Mouse (Mus musculus) thymus, postnatal 25 days (tissue): ENCODE data around the gene Dscaml1.

Experiments used
- DNase-seq: peaks from one replicate; pipeline ENCODE4 v3.0.0; 2022

Dscaml1 gene

DNA sequence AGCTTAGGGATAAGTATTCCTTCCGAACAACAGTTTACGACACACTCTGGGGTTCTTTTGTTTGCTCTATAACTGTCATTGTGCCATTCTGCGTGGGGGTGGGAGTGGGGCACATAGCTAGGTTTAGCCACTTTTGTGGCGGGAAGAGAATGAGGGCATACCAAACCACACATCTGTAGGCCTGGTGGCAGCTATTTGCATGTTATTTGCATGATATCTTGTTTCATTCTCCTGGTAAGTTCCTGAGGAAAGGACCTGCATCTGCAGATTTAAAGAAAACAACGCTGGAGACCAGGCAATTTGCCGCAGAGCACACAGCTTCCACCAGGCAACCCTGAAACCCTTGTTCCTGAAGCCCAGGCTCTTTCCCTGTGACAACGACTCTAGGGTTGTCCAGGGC lies 30.8 kb downstream of the Dscaml1 start:
- no peak for DNase-seq

- no peak for DNase-seq
These were observed 31.9 kb downstream of the Dscaml1 start for GRCm38 (mm10) chr9:45458363-45458762.

DNA sequence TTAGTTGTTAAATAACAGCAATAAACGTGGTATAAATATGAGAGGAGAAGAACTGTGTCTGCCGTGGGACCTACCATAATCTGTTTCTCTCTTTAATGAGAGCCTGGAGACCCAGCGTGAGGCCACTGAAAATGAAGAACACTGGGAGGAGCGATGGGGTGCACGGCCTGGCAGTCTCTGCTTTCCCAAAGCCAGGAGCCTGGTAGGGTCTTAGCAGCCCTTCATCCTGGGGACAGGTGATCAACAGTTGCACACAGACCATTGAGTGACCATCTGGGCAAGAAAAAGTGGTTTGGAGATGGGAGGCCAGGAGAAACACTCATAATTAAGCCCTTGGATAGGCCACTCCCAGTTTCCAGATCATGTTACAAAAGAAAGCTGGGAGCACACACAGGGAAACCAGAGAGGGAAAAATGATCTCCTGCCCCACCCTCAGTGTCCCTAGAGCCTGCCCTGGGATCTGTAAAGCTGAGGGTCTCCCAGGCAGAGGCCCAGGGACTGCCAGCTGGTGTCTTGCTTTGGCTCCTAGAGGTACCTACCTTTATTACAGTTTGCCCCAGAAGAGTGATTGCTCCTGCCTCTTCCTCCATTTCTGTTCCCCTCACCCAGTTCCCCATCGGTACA lies 39.1 kb downstream of the Dscaml1 start:
- DNase-seq = no peak

DNA sequence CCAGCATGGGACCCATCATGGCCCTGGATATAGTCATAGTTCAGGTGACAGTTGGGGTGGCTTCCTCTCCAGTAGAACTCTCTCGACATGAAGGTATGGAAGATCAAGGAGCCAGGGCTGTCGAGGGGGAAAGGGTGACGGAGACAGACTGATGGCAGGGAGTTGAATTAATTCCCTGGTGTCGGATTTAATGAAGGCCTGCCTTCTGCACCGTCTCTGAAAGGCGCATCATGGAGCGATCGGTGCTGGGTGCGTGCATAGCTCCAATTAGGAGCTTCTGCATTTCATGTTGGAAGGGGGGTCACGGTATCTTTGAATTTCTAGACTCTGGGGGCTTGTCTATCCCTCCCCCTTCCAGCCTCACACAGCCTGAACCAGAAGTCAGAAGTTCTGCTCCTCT lies 41.8 kb downstream of the Dscaml1 start:
- no peak for DNase-seq

GRCm38 (mm10) chr9:45470746-45471471 lies 44.5 kb downstream of the Dscaml1 start:
- DNase-seq = no peak

- DNase-seq = no peak
These were observed 45.3 kb downstream of the Dscaml1 start for GRCm38 (mm10) chr9:45471691-45472090.

- DNase-seq = no peak
These were observed 48.4 kb downstream of the Dscaml1 start for GRCm38 (mm10) chr9:45474874-45475273.

GRCm38 (mm10) chr9:45480936-45481335 lies 54.5 kb downstream of the Dscaml1 start:
- no peak for DNase-seq

GRCm38 (mm10) chr9:45486665-45487074 lies 60.2 kb downstream of the Dscaml1 start:
- no peak for DNase-seq

DNA sequence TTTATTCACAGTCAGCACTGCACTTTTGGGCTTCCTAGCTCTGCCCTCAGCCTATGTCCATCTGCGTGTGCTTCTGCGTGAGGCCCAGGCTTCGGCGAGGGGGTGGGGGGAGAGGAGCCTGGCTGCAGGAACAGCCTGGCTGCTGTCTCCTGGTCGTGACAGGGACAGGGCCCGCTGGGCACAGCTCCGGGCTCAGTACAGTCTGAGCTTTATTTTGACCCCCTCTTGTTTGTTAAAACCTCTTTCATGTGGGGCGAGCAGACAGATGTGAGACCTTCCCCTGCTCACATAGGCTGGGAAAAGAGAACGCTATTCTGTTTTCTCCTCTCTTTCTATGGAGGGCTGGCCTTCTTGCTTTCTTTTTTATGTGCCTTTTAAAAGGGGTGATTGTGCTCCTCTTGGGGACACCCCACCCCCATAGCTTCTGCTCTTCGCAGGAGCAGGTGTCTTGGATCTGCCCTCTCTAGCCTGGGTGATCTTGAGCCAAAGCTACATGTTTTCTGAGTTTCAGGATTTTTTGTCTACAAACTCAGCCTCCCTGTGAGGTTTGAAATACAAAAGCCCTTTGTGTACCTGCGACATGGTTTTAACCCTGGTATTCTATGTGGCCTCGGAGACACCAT lies 60.9 kb downstream of the Dscaml1 start:
- DNase-seq = no peak

DNA sequence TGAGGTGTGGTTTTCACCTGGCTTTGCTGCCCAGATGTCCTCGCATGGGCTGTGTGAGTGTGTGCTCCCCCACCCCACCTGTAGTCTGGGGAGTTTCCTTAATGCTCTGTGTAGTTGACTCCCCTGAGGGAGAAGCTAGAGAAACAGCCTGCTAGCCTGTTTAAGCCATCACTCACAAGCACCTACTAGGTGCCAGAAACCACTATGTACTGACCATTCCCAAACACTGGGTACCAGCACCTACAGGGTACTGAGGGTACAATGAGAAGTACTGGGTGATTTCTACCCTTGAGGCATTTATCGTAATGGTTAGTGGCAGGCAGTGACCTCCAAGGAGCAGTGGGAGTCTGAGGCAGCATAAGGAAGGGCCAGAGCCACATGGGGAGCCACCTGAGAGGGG lies 64.5 kb downstream of the Dscaml1 start:
- no peak for DNase-seq

DNA sequence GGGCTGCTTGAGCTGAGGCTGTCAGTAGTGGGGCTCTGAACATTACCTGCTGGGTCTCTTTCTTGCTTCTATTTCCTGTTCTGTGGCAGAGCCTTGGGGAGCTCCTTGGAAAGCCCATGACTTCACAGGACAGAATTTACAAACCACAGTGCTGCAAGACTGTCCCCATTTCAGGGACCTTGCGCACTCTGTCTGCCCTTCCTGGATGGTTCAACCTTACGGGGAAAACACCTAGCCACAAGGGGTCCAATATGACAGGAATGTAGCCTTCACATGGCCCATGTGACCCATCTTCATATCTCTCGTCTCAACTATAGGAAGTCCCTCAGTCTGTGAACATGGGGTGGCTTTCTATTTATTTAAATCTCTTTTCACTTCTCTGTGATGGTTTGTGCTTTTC lies 68.5 kb downstream of the Dscaml1 start:
- DNase-seq = no peak

GRCm38 (mm10) chr9:45496340-45496739 lies 69.9 kb downstream of the Dscaml1 start:
- DNase-seq = no peak

DNA sequence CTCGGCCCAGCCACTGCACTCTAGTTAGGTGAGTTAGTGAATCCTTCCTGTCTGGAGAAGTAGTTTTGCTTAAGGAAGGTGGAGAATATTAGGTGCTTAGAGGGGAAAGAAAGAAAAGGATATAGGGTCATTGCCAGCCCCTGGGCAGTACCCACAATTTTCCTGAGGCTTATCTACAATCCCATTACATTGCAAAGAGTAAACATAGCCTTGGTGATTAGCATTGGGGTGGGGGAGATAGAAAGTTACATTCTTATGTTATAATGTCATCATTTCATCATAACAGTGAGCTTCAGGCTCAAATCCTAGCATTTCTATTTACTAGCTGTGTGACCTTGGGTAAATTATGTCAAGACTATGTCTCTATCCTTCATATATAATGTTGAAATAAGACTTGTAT lies 70.5 kb downstream of the Dscaml1 start:
- no peak for DNase-seq

DNA sequence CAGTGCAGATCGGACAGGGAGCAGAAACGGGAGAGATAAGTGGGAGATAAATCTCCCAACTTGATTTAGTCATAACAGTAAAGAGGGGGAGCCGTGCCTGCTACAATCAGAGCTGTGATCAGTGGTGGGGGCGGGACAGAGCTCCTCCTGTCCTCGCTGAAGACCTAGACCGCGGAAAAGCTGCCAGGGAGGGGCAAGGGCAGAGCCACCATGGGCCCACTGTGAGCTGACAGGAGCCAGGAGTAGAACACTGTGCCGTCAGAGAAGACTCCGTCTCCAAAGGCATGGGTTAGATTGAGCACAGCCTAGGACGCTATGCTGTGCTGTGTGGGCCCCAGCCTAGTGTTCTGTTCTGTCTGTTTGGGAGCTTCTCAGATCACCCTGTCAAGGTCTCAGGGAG lies 72.8 kb downstream of the Dscaml1 start:
- DNase-seq = no peak

GRCm38 (mm10) chr9:45500071-45500595 lies 73.7 kb downstream of the Dscaml1 start:
- DNase-seq = no peak

- DNase-seq = no peak
These were observed 75.0 kb downstream of the Dscaml1 start for GRCm38 (mm10) chr9:45501295-45501927.

DNA sequence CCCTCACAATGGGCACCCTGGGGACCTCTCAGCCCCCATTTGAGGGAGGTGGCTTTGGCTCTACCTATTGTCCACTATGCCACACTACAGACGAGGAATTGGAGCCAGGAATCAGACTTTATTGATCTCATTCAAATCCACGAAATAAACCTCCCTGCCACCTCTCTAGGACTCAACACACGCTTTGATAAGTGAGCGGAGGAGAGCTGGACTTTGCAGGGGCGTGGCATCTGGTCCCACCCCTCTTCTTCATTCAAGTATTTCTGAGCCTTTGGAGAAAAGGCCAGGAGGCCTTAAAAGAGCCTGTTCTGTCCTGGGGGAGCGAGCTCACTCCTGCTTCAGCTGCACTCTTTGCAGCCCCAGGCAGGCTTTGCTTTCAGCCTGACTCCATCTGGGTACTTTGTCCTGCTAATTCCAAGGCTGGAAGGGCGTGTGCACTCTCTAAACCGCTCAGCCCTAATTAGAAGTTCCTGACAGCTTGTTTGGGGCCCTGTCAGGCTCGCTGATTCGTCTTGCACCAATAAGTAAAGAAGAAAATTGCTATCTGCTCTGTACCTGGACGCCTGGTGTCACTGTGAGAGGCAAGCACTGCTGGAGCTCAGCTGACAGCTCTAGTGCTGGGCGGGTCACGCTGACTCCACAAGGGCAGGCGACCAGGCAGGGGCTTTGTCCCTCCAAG lies 75.7 kb downstream of the Dscaml1 start:
- DNase-seq = no peak

DNA sequence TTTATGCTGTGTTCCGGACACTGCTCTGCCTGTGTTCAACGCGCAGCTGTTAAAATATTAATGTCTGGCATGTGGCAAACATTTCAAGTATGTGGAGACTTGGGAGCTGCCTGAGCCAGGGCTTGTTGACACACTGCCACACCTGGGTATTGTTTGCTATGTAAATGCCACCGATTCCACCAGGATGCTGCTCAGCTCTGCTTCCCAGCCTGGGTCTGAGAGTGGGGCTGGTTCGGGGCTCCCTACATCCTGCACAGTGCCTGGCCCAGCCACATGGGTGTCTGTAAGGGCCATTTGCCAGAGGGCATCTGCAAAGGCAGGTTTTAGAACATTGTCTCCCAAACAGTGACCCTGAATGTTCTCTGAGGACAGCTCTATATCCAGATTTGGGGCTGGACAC lies 78.5 kb downstream of the Dscaml1 start:
- no peak for DNase-seq

GRCm38 (mm10) chr9:45505487-45505939 lies 79.1 kb downstream of the Dscaml1 start:
- no peak for DNase-seq

- no peak for DNase-seq
These were observed 81.1 kb downstream of the Dscaml1 start for GRCm38 (mm10) chr9:45507482-45507881.

DNA sequence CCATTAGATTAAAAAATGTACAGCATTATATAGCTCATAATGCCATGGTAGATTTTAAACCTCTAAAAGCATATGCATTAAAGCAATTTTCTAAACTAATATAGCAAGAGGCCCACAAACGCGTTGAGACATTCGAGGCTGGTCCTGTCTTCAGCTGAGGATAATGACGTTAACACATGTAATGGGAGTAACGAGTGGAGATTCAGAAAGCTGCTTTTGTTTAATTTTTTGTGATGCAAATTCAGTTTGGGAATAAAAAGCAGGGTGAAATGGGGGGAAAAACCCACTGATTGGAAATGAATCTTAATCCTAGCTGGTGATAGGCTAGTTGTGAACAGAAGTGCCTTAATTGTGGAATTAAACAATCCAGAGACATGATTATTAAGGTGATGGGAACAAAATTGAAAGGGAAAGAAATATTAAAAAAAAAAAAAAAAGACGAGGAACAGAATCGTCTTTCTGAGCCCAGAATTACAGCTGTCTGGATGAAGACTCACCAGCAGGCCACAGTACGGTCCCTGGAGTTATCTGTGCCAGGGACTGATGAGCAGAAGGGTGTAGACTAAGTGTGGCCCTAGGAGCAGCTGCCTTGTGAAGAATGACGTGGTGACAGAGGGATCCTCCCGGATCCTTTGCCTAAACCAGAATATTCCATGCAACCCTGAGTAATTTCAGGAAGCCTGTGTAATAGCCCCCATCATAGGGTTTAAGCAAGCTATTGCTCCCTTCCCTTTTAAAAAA lies 84.5 kb downstream of the Dscaml1 start:
- DNase-seq = no peak
